ENCODE assay signal across 31 mouse cellular contexts in the genomic region with DNA sequence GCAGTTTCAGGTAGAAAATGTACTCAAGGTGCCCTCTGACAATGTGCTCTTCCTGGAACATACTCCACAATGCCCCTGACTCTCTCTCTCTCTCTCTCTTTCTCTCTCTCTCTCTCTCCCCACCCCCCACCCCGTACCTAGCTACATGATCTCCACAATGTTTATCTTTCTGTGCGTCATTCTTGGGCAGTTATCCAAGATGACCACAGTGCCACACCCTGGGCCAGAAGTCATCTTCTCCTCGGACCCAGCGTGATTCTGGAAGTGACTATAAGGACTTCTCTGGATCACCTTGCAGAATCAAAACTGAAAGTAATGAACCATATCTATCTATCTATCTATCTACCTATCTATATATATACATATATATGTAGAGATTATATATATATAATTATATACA. TPM values are rescaled to one million over a fixed set of nuclear protein-coding genes. Genes with fewer than 3 reads are reported as not detected.
DNase-seq lines count a peak whose midpoint lies in the region; ATAC-seq and TF ChIP-seq lines count a peak whose summit lies in the region.
"Had no signal": no experiment of that assay in that cellular context is flagged by ENCODE, and none has a peak within 500 bp of the region (broad histone marks: within the 10 kb centered on the region; RNA-seq: fewer than 3 reads in every experiment).

No protein-coding gene starts in this region.

- peak overlapping the region; percentile 63 for H3K27ac ChIP-seq in small intestine, adult 2 months (ENCODE audit: insufficient read depth, low read depth, low read length)
- no peak overlapping the region for H3K27ac ChIP-seq in gastrocnemius, adult 2 months
- H3K27ac ChIP-seq: embryonic facial prominence, embryonic 10.5 days; embryonic facial prominence, embryonic 13.5 days; forebrain, embryonic 10.5 days; heart, embryonic 15.5 days; hindbrain, embryonic 14.5 days; hindbrain, postnatal 0 days had no signal

- no peaks in the 10 kb centered on the region for H3K36me3 ChIP-seq in small intestine, adult 2 months (ENCODE audit: control insufficient read depth, insufficient read depth, low read length)
- H3K36me3 ChIP-seq: embryonic facial prominence, embryonic 10.5 days; embryonic facial prominence, embryonic 13.5 days; forebrain, embryonic 10.5 days; G1E; heart, embryonic 12.5 days; heart, embryonic 15.5 days had no signal

- TF ChIP-seq POLR2A in small intestine, adult 2 months (IDR thresholded peaks at IDR 0.05; ENCODE audit: low read depth, low read length) = no peak

- peak; percentile 33 for DNase-seq in 3134 (ENCODE audit: extremely low read depth, insufficient read length, low spot score)
- DNase-seq in 416B (ENCODE audit: low read depth) = peak; percentile 58
- no peak for DNase-seq in layer of hippocampus, adult 9-10 months (ENCODE audit: low spot score)
- no peak for DNase-seq in heart, postnatal 10 days
- no peak for DNase-seq in gastrocnemius, adult 2 months
- DNase-seq: adrenal gland, adult 8-10 months; adrenal gland, postnatal 25 days; B cell, adult 2 months; cerebellum, adult 11-12 months; cerebellum, adult 8-10 months; cerebellum, postnatal 10 days; cerebellum, postnatal 36 days; embryo, embryonic 11 days; gastrocnemius, postnatal 10 days; gastrocnemius, postnatal 36 days; heart, postnatal 14 days; heart, postnatal 4 days had no signal

- 22% methylated on average over 4 of the region's 4 CpGs for WGBS in small intestine, adult 2 months

- H3K4me3 ChIP-seq in small intestine, adult 2 months (ENCODE audit: low read depth, low read length) = no peak overlapping the region
- no peak overlapping the region for H3K4me3 ChIP-seq in gastrocnemius, adult 2 months
- H3K4me3 ChIP-seq: embryonic facial prominence, embryonic 10.5 days; embryonic facial prominence, embryonic 13.5 days; forebrain, embryonic 10.5 days; heart, embryonic 12.5 days; heart, embryonic 15.5 days had no signal

- TF ChIP-seq CTCF in small intestine, adult 2 months (IDR thresholded peaks at IDR 0.05; ENCODE audit: extremely low read depth, insufficient read length, insufficient replicate concordance, low read depth, low read length) = no peak
- TF ChIP-seq CTCF in gastrocnemius, adult 2 months (IDR thresholded peaks at IDR 0.05) = no peak

- H3K27me3 ChIP-seq in small intestine, adult 2 months (ENCODE audit: control insufficient read depth, insufficient read depth, low read length) = no peaks in the 10 kb centered on the region
- H3K27me3 ChIP-seq: heart, embryonic 12.5 days; heart, embryonic 15.5 days had no signal

- peaks cover 13% of the 10 kb centered on the region; the same call in 1 of the 2 replicates for H3K4me1 ChIP-seq in small intestine, adult 2 months (ENCODE audit: control insufficient read depth, insufficient read depth, insufficient read length, low read length)

- intact Hi-C loops in heart, postnatal 10 days (cut with DNase I) = no loop called here
- intact Hi-C loops in gastrocnemius, adult 2 months (cut with DNase I) = no loop called here

- ATAC-seq in erythroblast, adult 5-6 weeks (replicated peaks; ENCODE audit: low FRiP score, poor library complexity, severe bottlenecking) = 0 out of 2 replicates have a peak, but pooled peaks have one; percentile 41
- ATAC-seq: activated CD4-positive, CD25-positive, alpha-beta regulatory T cell, adult 4 months; forebrain, embryonic 14.5 days; hindbrain, postnatal 0 days; inflammation-experienced regulatory T-cells, adult 6 months; intestine, embryonic 16.5 days had no signal

RNA-seq across cellular contexts. Expression of a gene that starts 4.1 kb away (rescaled TPM):
- total RNA-seq in erythroblast, adult 5-6 weeks (2015; ENCODE audit: low replicate concordance) = 111 and 123 TPM in 2 replicates
- total RNA-seq in erythroblast, adult 5-6 weeks (2017; ENCODE audit: low replicate concordance) = 325 and 443 TPM in 2 replicates
- polyA plus RNA-seq in small intestine, adult 2 months (2012; rRNA removed) = 21.3 and 51.5 TPM in 2 replicates
- total RNA-seq in heart, postnatal 10 days (2021) = 10 to 100 TPM; 42.1 to 42.2 TPM
- total RNA-seq in gastrocnemius, adult 2 months (2021) = 10 to 100 TPM; 80.2 to 99.2 TPM

RNA-seq across cellular contexts. Expression of a gene that starts 55.4 kb away (rescaled TPM):
- total RNA-seq in erythroblast, adult 5-6 weeks (2015; ENCODE audit: low replicate concordance) = 22.2 and 36.1 TPM in 2 replicates
- total RNA-seq in erythroblast, adult 5-6 weeks (2017; ENCODE audit: low replicate concordance) = 33.5 and 51.6 TPM in 2 replicates
- polyA plus RNA-seq in small intestine, adult 2 months (2012; rRNA removed) = 3.3 and 9.1 TPM in 2 replicates
- total RNA-seq in heart, postnatal 10 days (2021) = 1 to 10 TPM; 3.5 to 3.9 TPM
- under 1 TPM in 1 of 2 experiments, not detected in 1; 0.08 TPM for total RNA-seq in gastrocnemius, adult 2 months (2021)

Comparison
In these comparisons a context has a peak if more than half of its experiments do, and no peak if none do; other contexts are left out.
1. DNase-seq: peak in 3134 (single experiment) and 416B (single experiment); none in layer of hippocampus, adult 9-10 months (single experiment), heart, postnatal 10 days (0 of 2) and gastrocnemius, adult 2 months (single experiment).
2. RNA of a gene that starts 55.4 kb away (total RNA-seq): 22.2 to 51.6 TPM in erythroblast, adult 5-6 weeks; 3.5 to 3.9 TPM in heart, postnatal 10 days and 0.08 TPM in gastrocnemius, adult 2 months; every median in the first group is over 4 times any median in the second.